In the genomic region with DNA sequence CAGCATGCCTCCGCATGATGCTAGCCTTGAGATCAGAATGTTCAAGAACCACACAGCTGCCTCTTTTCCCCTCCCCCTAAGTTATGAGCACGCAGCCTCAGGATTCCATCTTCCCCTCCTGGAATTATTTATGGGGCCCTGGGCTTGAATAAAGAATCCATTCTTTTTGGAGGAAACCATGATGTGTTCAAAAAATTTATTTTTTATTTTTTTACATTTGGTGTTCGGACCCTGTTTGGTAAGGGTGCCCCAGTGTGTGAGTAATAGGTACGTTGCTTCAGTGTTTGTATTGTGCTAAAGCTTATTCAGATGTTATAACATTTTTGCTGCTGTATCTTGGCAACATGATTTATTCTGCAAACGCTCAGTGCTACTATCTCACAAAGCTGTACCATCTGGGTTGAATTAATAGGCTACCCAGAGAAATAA, we compare ENCODE assay signal across 9 mouse cellular contexts.
DNase-seq lines count a peak whose midpoint lies in the region; ATAC-seq and TF ChIP-seq lines count a peak whose summit lies in the region.
"Had no signal": no experiment of that assay in that cellular context is flagged by ENCODE, and none has a peak within 500 bp of the region (broad histone marks: within the 10 kb centered on the region; RNA-seq: fewer than 3 reads in every experiment).

No protein-coding gene starts in this region.

- peak overlapping the region; percentile 47 for H3K27ac ChIP-seq in embryonic fibroblast, embryonic 13.5 days (ENCODE audit: insufficient read depth, low read length)
- H3K27ac ChIP-seq in hindbrain, embryonic 15.5 days (replicated peaks) = peak overlapping the region; percentile 23
- peak overlapping the region; percentile 84 for H3K27ac ChIP-seq in midbrain, postnatal 0 days (ENCODE audit: low read depth, low read length)
- H3K27ac ChIP-seq in gastrocnemius, adult 2 months = no peak overlapping the region
- H3K27ac ChIP-seq: liver, embryonic 14.5 days had no signal

- no peak overlapping the region for H3K4me2 ChIP-seq in hindbrain, embryonic 15.5 days
- H3K4me2 ChIP-seq in midbrain, postnatal 0 days (ENCODE audit: low read depth, low read length, poor library complexity, severe bottlenecking) = no peak overlapping the region

- ATAC-seq in hindbrain, embryonic 15.5 days (ENCODE audit: low FRiP score, low read depth) = peak; percentile 51; the same call in 1 of the 2 replicates
- ATAC-seq in midbrain, postnatal 0 days (ENCODE audit: low FRiP score) = peak; percentile 74

- no peak overlapping the region for H3K9ac ChIP-seq in hindbrain, embryonic 15.5 days
- no peak overlapping the region for H3K9ac ChIP-seq in midbrain, postnatal 0 days (replicated peaks; ENCODE audit: low read length, poor library complexity, severe bottlenecking)
- H3K9ac ChIP-seq: liver, embryonic 14.5 days had no signal

- no peak overlapping the region for H3K4me3 ChIP-seq in embryonic fibroblast, embryonic 13.5 days (ENCODE audit: insufficient read depth, low read length)
- H3K4me3 ChIP-seq in hindbrain, embryonic 15.5 days = no peak overlapping the region
- H3K4me3 ChIP-seq in midbrain, postnatal 0 days (ENCODE audit: low read depth, low read length) = no peak overlapping the region
- no peak overlapping the region for H3K4me3 ChIP-seq in gastrocnemius, adult 2 months

- WGBS in hindbrain, embryonic 15.5 days = 9% methylated on average over 5 of the region's 5 CpGs
- whole genome bisulfite sequencing in midbrain, postnatal 0 days = 9% methylated on average over 5 of the region's 5 CpGs

- peak; percentile 71 for DNase-seq in embryo, embryonic 11 days
- DNase-seq in midbrain, postnatal 0 days (ENCODE audit: low spot score) = peak; percentile 48
- DNase-seq in gastrocnemius, adult 2 months = no peak
- DNase-seq in adrenal gland, adult (ENCODE audit: inconsistent age in 2 of 2, low spot score in 1 of 2) = no peak
- no peak for DNase-seq in kidney, postnatal 10 days
- DNase-seq: cerebellum, adult 9-10 months had no signal

- no peak for TF ChIP-seq POLR2A in embryonic fibroblast, embryonic 13.5 days (IDR thresholded peaks at IDR 0.05; ENCODE audit: low read depth, low read length)

- TF ChIP-seq CTCF in embryonic fibroblast, embryonic 13.5 days (IDR thresholded peaks at IDR 0.05; ENCODE audit: borderline replicate concordance, insufficient read depth, low read length) = no peak
- no peak for TF ChIP-seq CTCF in midbrain, postnatal 0 days (IDR thresholded peaks at IDR 0.05)
- no peak for TF ChIP-seq CTCF in gastrocnemius, adult 2 months (IDR thresholded peaks at IDR 0.05)

- intact Hi-C loops in gastrocnemius, adult 2 months (cut with DNase I) = no loop called here

- H3K4me1 ChIP-seq in embryonic fibroblast, embryonic 13.5 days (ENCODE audit: control insufficient read depth, insufficient read depth, low read length) = peaks cover 13% of the 10 kb centered on the region
- peaks cover 39% of the 10 kb centered on the region for H3K4me1 ChIP-seq in hindbrain, embryonic 15.5 days (replicated peaks)
- peaks cover 8% of the 10 kb centered on the region for H3K4me1 ChIP-seq in midbrain, postnatal 0 days (ENCODE audit: insufficient read depth, low read length)

- H3K27me3 ChIP-seq in hindbrain, embryonic 15.5 days = no peaks in the 10 kb centered on the region
- no peaks in the 10 kb centered on the region for H3K27me3 ChIP-seq in midbrain, postnatal 0 days (ENCODE audit: insufficient read depth, low read length)

- no peaks in the 10 kb centered on the region for H3K36me3 ChIP-seq in hindbrain, embryonic 15.5 days
- H3K36me3 ChIP-seq in midbrain, postnatal 0 days (ENCODE audit: insufficient read depth, low read length) = no peaks in the 10 kb centered on the region

- no peaks in the 10 kb centered on the region for H3K9me3 ChIP-seq in hindbrain, embryonic 15.5 days
- H3K9me3 ChIP-seq in midbrain, postnatal 0 days (ENCODE audit: low read length) = no peaks in the 10 kb centered on the region

Comparison
In these comparisons a context has a peak if more than half of its experiments do, and no peak if none do; other contexts are left out.
1. DNase-seq: peak in embryo, embryonic 11 days (single experiment) and midbrain, postnatal 0 days (single experiment); none in gastrocnemius, adult 2 months (single experiment), adrenal gland, adult (0 of 2) and kidney, postnatal 10 days (single experiment).